Mouse (Mus musculus): Measurements from ENCODE around the gene Galm.
"Not testable (repeated sequence)": the region's sequence is repeated elsewhere in the genome, so short reads cannot be mapped to it uniquely, and the experiment has no call there.

Gene Galm

GRCm38 (mm10) chr17:80167436-80167835, 40.2 kb downstream of the Galm start:
- DNase-seq, result no peak

GRCm38 (mm10) chr17:80167851-80168251, 40.6 kb downstream of the Galm start:
- peak; percentile 94 for DNase-seq

- peak; percentile 98 for DNase-seq
These were observed 41.3 kb downstream of the Galm start for GRCm38 (mm10) chr17:80168425-80169182.

- DNase-seq, result no peak
These were observed 42.5 kb downstream of the Galm start for GRCm38 (mm10) chr17:80169792-80170191.

- no peak for DNase-seq
These were observed 43.7 kb downstream of the Galm start for GRCm38 (mm10) chr17:80170951-80171350.

GRCm38 (mm10) chr17:80171948-80172347, 44.7 kb downstream of the Galm start:
- no peak for DNase-seq

- no peak for DNase-seq
These were observed 45.5 kb downstream of the Galm start for GRCm38 (mm10) chr17:80172761-80173160.

GRCm38 (mm10) chr17:80173708-80174107, 46.4 kb downstream of the Galm start:
- DNase-seq, result no peak

- no peak for DNase-seq
These were observed 46.9 kb downstream of the Galm start for GRCm38 (mm10) chr17:80174146-80174545.

GRCm38 (mm10) chr17:80174699-80175385, 47.6 kb downstream of the Galm start:
- DNase-seq, result no peak

GRCm38 (mm10) chr17:80175386-80175739, 48.1 kb downstream of the Galm start:
- DNase-seq, result peak; percentile 58

- peak; percentile 71 for DNase-seq
These were observed 48.7 kb downstream of the Galm start for GRCm38 (mm10) chr17:80175966-80176365.

- DNase-seq, result peak; percentile 68
These were observed 51.6 kb downstream of the Galm start for GRCm38 (mm10) chr17:80178846-80179245.

- DNase-seq, result peak; percentile 97
These were observed 52.7 kb downstream of the Galm start for GRCm38 (mm10) chr17:80179959-80180358.

- peak; percentile 64 for DNase-seq
These were observed 53.2 kb downstream of the Galm start for GRCm38 (mm10) chr17:80180468-80180867.

- peak; percentile 54 for DNase-seq
These were observed 56.3 kb downstream of the Galm start for GRCm38 (mm10) chr17:80183615-80184014.

GRCm38 (mm10) chr17:80193075-80193474, 65.8 kb downstream of the Galm start:
- peak; percentile 48 for DNase-seq

- DNase-seq, result peak; percentile 78
These were observed 72.0 kb downstream of the Galm start for GRCm38 (mm10) chr17:80199160-80199778.

- DNase-seq, result peak; percentile 82
These were observed 78.4 kb downstream of the Galm start for GRCm38 (mm10) chr17:80205657-80206056.

- no peak for DNase-seq
These were observed 79.0 kb downstream of the Galm start for GRCm38 (mm10) chr17:80206301-80206670.

GRCm38 (mm10) chr17:80206671-80207581, 79.7 kb downstream of the Galm start, which contains the start of the genes Srsf7 and Ttc39d:
Gene Srsf7 (minus strand): TSS chr17:80207307.
Gene Ttc39d (plus strand): TSS chr17:80207460.
- DNase-seq, result peak; percentile 100

- not testable (repeated sequence) for DNase-seq
These were observed 86.7 kb downstream of the Galm start for GRCm38 (mm10) chr17:80213998-80214397.

- DNase-seq, result peak; percentile 66
These were observed 92.9 kb downstream of the Galm start for GRCm38 (mm10) chr17:80220131-80220530.
